Mouse (Mus musculus) MEL (cell line): Measurements from ENCODE around the gene 2900011O08Rik.

ENCODE experiments used
- CTCF ChIP-seq, 3 experiments: IDR thresholded peaks in 2 of 3; conservative IDR thresholded peaks in 1 of 3; 2 replicates each; pipeline ENCODE4 v1.5.1; 2011 to 2012; ENCODE audit warnings: low read length in 3 of 3, low read depth in 2 of 3, mild to moderate bottlenecking in 2 of 3, improper control_type of control experiment in 1 of 3, inconsistent platforms in 1 of 3, mixed read lengths in 1 of 3, moderate library complexity in 1 of 3; ENCODE audit not compliant: control insufficient read depth in 1 of 3, insufficient read depth in 1 of 3, poor library complexity in 1 of 3, severe bottlenecking in 1 of 3
- GATA1 ChIP-seq: IDR thresholded peaks from 2 replicates; pipeline ENCODE4 v1.6.1; 2011; ENCODE audit warnings: low read depth, low read length, improper control_type of control experiment
- JUND ChIP-seq: IDR thresholded peaks from 2 replicates; pipeline ENCODE4 v1.6.1; 2011; ENCODE audit warnings: low read depth, mild to moderate bottlenecking, improper control_type of control experiment, low read length
- MAFK ChIP-seq: IDR thresholded peaks from 2 replicates; pipeline ENCODE4 v1.6.1; 2011; ENCODE audit warnings: low read depth, mild to moderate bottlenecking, low read length, improper control_type of control experiment, borderline replicate concordance
- MXI1 ChIP-seq: IDR thresholded peaks from 2 replicates; pipeline ENCODE4 v1.6.1; 2011; ENCODE audit warnings: mild to moderate bottlenecking, low read depth, low read length, improper control_type of control experiment
- POLR2A ChIP-seq, 2 experiments: IDR thresholded peaks; 2 replicates each; pipeline ENCODE4 v1.6.1; 2011 to 2012; ENCODE audit warnings: low read length in 2 of 2, mild to moderate bottlenecking in 2 of 2, control low read depth in 1 of 2, improper control_type of control experiment in 1 of 2, low read depth in 1 of 2, moderate library complexity in 1 of 2; ENCODE audit not compliant: control insufficient read depth in 1 of 2, insufficient read depth in 1 of 2, poor library complexity in 1 of 2
- POLR2AphosphoS2 ChIP-seq: IDR thresholded peaks from 2 replicates; pipeline ENCODE4 v1.6.1; 2011; ENCODE audit warnings: low read length, improper control_type of control experiment
- ZC3H11A ChIP-seq: IDR thresholded peaks from 2 replicates; pipeline ENCODE4 v1.6.1; 2012; ENCODE audit warnings: low read depth, mild to moderate bottlenecking, inconsistent platforms, low read length, improper control_type of control experiment
- ZMIZ1 ChIP-seq: IDR thresholded peaks from 2 replicates; pipeline ENCODE4 v1.6.1; 2012; ENCODE audit warnings: low read depth, mild to moderate bottlenecking, inconsistent platforms, low read length, improper control_type of control experiment, moderate library complexity

DNA sequence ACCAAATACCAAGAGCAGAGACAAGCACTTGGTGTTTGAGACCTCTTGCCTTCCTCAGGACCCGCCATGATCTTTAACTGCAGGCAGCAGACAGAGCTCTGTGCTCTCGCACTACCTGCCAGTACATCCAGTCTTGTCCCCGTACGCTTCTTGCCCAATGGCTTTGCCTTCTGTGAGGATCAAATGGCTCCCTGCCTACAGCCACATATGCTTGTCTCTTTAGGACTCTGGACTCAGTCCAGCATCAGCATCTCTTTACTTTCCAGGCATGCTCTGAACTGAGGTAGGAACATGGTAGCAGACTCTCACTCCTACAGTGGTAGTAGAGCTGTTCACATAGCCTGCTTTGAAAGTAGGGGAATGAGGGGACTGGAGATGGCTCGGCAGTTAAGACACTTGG is 134.5 kb downstream of the 2900011O08Rik start:
- TF ChIP-seq ZC3H11A = no peak
- no peak for TF ChIP-seq GATA1
- TF ChIP-seq POLR2A (IDR thresholded peaks at IDR 0.05; ENCODE audit: control insufficient read depth in 1 of 2, insufficient read depth in 1 of 2, low read depth in 1 of 2, low read length in 2 of 2, poor library complexity in 1 of 2) = no peak
- TF ChIP-seq JUND = no peak
- no peak for TF ChIP-seq MAFK
- no peak for TF ChIP-seq POLR2AphosphoS2
- TF ChIP-seq MXI1 = no peak
- TF ChIP-seq CTCF (IDR thresholded peaks at IDR 0.05 in 2 of 3, conservative IDR thresholded peaks at IDR 0.05 in 1 of 3; ENCODE audit: control insufficient read depth in 1 of 3, insufficient read depth in 1 of 3, low read depth in 2 of 3, low read length in 3 of 3, poor library complexity in 1 of 3, severe bottlenecking in 1 of 3) = no peak
- TF ChIP-seq ZMIZ1 = no peak
